Mouse (Mus musculus) kidney, adult 11 months (tissue): ENCODE measurements around the gene Sntb2.
A peak's percentile ranks its signal among the peaks of the same experiment; 100 is the strongest.
"Not testable (repeated sequence)": the region's sequence is repeated elsewhere in the genome, so short reads cannot be mapped to it uniquely, and the experiment has no call there.

Experiments
- DNase-seq: peaks from one replicate; pipeline ENCODE4 v3.0.0; 2022

Gene Sntb2

GRCm38 (mm10) chr8:106935324-106935869 is at the start of gene Sntb2:
Gene Sntb2, plus strand, starts transcription at chr8:106935750.
- peak; percentile 94 for DNase-seq

- peak; percentile 52 for DNase-seq
Observed at GRCm38 (mm10) chr8:106887336-106888189, 48.0 kb upstream of the Sntb2 start.

- DNase-seq: no peak
Observed at GRCm38 (mm10) chr8:106888803-106889202, 46.7 kb upstream of the Sntb2 start.

GRCm38 (mm10) chr8:106892210-106892805 is 43.2 kb upstream of the Sntb2 start:
- no peak for DNase-seq

- no peak for DNase-seq
Observed at GRCm38 (mm10) chr8:106892806-106893451, 42.6 kb upstream of the Sntb2 start.

- DNase-seq: peak; percentile 80
Observed at GRCm38 (mm10) chr8:106893481-106894156, 41.9 kb upstream of the Sntb2 start, which contains the start of gene Utp4. Gene Utp4, plus strand, starts transcription at chr8:106893636.

GRCm38 (mm10) chr8:106899473-106899872 is 36.1 kb upstream of the Sntb2 start:
- DNase-seq: no peak

- DNase-seq: no peak
Observed at GRCm38 (mm10) chr8:106905727-106906480, 29.6 kb upstream of the Sntb2 start.

GRCm38 (mm10) chr8:106906635-106907034 is 28.9 kb upstream of the Sntb2 start:
- DNase-seq: no peak

- no peak for DNase-seq
Observed at GRCm38 (mm10) chr8:106907450-106907849, 28.1 kb upstream of the Sntb2 start.

GRCm38 (mm10) chr8:106908291-106908690 is 27.3 kb upstream of the Sntb2 start:
- DNase-seq: no peak

GRCm38 (mm10) chr8:106913631-106914030 is 21.9 kb upstream of the Sntb2 start:
- DNase-seq: no peak

GRCm38 (mm10) chr8:106919721-106920394 is 15.7 kb upstream of the Sntb2 start:
- DNase-seq: no peak

- DNase-seq: no peak
Observed at GRCm38 (mm10) chr8:106920395-106920741, 15.2 kb upstream of the Sntb2 start.

- DNase-seq: no peak
Observed at GRCm38 (mm10) chr8:106924057-106924456, 11.5 kb upstream of the Sntb2 start.

GRCm38 (mm10) chr8:106924904-106925349 is 10.6 kb upstream of the Sntb2 start:
- no peak for DNase-seq

GRCm38 (mm10) chr8:106925446-106925845 is 10.1 kb upstream of the Sntb2 start:
- DNase-seq: no peak

GRCm38 (mm10) chr8:106927247-106927646 is 8.3 kb upstream of the Sntb2 start:
- DNase-seq: no peak

GRCm38 (mm10) chr8:106928182-106928581 is 7.4 kb upstream of the Sntb2 start:
- not testable (repeated sequence) for DNase-seq

GRCm38 (mm10) chr8:106929155-106929913 is 6.2 kb upstream of the Sntb2 start:
- DNase-seq: peak; percentile 81

- DNase-seq: no peak
Observed at GRCm38 (mm10) chr8:106929921-106930320, 5.6 kb upstream of the Sntb2 start.
